Mouse (Mus musculus): ENCODE measurements at regions not wholly inside any gene's neighbourhood (a gene's known extent, or its start where the extent isn't known, plus 50 kb on each side); places are given as distances from the start of the nearest gene placed in this dataset.

DNA sequence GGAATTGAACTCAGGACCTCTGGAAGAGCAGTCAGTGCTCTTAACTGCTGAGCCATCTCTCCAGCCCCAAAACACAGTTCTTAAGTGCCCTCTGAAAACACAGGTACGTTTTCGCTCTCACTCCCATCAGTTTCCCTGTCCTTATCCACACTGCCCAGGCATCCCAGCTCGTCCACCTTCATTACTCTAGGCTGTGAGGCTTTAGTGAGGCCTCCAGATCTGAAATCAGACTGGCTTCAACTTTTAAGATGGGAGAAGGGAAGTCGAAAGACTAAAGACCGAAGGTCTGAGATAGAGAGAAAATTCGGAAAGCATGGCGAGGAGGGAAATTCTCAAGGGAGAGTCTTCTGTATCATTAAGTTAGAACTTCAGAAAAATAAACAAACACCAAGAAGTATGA is 54.8 kb upstream of the Tet2 start:
- DNase-seq (ENCODE audit: low read depth), result no peak

GRCm38 (mm10) chr3:133600447-133601220 is 55.7 kb upstream of the Tet2 start:
- no peak for DNase-seq (ENCODE audit: low read depth)

GRCm38 (mm10) chr3:133605460-133605859 is 60.5 kb upstream of the Tet2 start:
- DNase-seq (ENCODE audit: low read depth), result no peak

DNA sequence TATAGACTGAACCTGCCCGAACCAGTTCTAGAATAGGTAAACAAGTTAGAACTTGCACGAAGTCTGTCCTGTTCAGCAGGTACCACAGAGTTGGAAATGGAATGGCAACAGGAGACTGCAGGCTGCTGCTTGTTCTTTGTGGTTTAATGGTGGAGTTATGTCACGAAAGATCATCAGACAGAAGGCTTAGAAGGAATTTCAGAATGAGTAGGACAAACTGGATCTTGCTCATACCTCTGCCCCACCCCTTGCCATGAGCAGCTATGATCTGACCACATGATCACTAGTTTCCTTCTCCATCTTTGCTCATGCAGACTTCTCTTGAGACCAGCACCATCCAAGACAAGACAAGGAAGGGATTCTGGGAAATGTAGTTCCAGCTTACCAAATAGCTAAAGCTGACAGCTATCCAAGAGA is 63.9 kb upstream of the Tet2 start:
- DNase-seq (ENCODE audit: low read depth), result peak; percentile 69

- DNase-seq (ENCODE audit: low read depth), result no peak
Measured at GRCm38 (mm10) chr3:133613836-133614711, 69.1 kb upstream of the Tet2 start.

- DNase-seq (ENCODE audit: low read depth), result no peak
Measured at GRCm38 (mm10) chr3:133614712-133615426, 69.9 kb upstream of the Tet2 start.

DNA sequence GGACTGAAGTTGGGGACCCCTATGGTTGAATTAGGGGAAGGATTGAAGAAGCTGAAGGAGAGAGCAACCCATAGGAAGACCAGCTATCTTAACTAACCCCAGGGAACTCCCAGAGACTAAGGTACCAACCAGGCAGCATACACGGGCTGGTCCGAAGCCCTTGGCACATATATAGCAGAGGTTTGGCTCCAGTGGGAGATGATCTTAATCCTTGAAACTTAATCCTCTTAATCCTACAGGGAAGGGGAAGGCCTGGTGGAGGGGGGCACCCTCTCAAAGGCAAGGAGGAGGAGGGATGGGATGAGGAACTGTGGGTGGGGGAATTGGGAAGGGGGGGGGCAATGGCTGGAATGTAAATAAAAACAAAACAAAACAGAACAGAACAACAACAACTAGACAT is 72.1 kb upstream of the Tet2 start:
- DNase-seq (ENCODE audit: low read depth), result no peak

GRCm38 (mm10) chr3:133618491-133618890 is 73.6 kb upstream of the Tet2 start:
- DNase-seq (ENCODE audit: low read depth), result no peak

GRCm38 (mm10) chr3:133623201-133623744 is 78.3 kb upstream of the Tet2 start:
- no peak for DNase-seq (ENCODE audit: low read depth)

- DNase-seq (ENCODE audit: low read depth), result no peak
Measured at GRCm38 (mm10) chr3:133624079-133624875, 79.3 kb upstream of the Tet2 start.

- no peak for DNase-seq (ENCODE audit: low read depth)
Measured at GRCm38 (mm10) chr3:133625046-133625445, 80.1 kb upstream of the Tet2 start.

GRCm38 (mm10) chr3:133626442-133626841 is 81.5 kb upstream of the Tet2 start:
- DNase-seq (ENCODE audit: low read depth), result no peak

- no peak for DNase-seq (ENCODE audit: low read depth)
Measured at GRCm38 (mm10) chr3:133627116-133627844, 82.3 kb upstream of the Tet2 start.

DNA sequence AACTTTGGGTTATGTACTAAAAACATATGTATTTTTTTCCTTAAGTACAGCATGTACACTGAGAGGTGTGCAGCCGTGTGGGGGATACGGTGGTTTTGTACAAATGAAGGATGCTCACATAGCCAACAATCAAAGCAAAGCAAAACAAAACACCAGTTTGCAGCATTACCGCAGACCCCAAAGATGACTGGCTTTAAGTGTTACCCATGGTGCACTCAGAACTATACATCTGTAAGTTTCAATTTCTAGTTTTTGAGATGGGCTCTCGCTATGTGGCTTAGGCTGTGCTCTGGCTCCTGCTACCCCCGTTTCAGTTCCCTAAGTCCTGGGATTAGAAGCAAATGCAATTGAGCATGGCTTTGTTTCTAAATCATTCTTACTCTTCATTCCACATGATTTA is 89.4 kb upstream of the Tet2 start:
- no peak for DNase-seq (ENCODE audit: low read depth)

- no peak for DNase-seq (ENCODE audit: low read depth)
Measured at GRCm38 (mm10) chr3:133645604-133646003, 100.7 kb upstream of the Tet2 start.

- DNase-seq (ENCODE audit: low read depth), result no peak
Measured at GRCm38 (mm10) chr3:133646449-133647059, 101.6 kb upstream of the Tet2 start.

GRCm38 (mm10) chr3:133650025-133650424 is 105.1 kb upstream of the Tet2 start:
- no peak for DNase-seq (ENCODE audit: low read depth)

- DNase-seq (ENCODE audit: low read depth), result no peak
Measured at GRCm38 (mm10) chr3:133651996-133652395, 107.1 kb upstream of the Tet2 start.

GRCm38 (mm10) chr3:133659759-133660158 is 114.8 kb upstream of the Tet2 start:
- no peak for DNase-seq (ENCODE audit: low read depth)

DNA sequence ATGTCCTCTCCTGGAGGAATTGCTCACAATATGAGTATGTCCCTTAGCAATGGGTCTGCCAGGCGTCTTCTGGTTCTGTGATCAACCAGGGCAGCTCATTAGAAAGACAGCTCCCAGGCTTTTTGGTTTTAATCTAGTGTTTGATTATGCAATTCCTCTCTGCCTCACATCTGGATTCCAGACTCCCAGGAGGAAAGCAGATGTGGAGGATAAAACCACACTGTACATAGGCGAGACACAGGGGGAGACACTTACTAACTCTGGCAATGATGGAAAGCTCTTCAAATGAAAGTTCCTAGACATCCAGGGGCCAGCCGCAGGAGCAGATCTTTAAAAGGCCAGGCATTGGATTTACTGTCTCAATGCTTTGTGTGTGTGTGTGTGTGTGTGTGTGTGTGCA is 116.4 kb upstream of the Tet2 start:
- no peak for DNase-seq (ENCODE audit: low read depth)
